Mouse (Mus musculus) layer of hippocampus, adult 9-10 months (tissue): Measurements from ENCODE around the gene Usp48.

ENCODE experiments used
- DNase-seq: peaks from one replicate; pipeline ENCODE4 v3.0.0; 2022; ENCODE audit warnings: low spot score

The Usp48 gene

GRCm38 (mm10) chr4:137687234-137687825, 93.8 kb downstream of the Usp48 start:
- no peak for DNase-seq

DNA sequence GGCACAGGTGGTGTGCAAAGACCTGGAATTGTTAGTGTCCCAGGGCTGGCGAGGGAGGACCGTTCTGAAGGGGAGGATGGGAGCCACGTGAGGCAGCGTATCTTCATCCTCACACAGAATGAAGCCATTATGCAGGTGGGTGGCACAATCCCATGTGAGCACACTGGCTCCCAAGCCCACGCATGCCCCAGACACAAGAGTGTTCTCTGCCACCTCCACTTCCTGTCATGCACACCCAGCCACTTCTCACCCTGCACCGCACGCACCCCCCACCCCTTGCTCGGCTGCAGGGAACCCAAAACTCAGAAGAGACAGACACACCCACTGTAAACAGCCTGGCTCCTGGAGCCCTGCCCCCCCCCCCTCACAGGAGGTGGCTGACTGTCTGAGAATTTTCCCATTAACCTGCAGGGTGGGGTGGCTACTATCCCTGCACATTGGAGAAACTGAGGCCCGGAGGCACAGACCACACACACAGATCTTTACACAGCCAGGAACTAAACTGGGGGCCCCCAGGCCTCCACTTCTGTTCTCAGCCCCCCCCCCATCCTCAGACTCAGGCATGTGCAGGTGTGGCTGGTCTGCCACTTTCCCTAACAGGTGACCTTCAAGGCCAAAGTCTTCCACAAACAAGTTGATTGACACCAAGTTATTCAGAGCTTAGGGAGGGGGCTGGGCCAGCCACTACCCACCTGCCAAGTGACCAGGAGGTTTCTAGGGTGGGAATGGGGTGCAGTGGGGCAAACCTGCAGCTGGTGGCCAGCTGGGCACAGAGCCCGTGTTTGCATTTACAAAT, 98.8 kb downstream of the Usp48 start:
- DNase-seq: no peak

GRCm38 (mm10) chr4:137695300-137695699, 101.7 kb downstream of the Usp48 start:
- DNase-seq: no peak

DNA sequence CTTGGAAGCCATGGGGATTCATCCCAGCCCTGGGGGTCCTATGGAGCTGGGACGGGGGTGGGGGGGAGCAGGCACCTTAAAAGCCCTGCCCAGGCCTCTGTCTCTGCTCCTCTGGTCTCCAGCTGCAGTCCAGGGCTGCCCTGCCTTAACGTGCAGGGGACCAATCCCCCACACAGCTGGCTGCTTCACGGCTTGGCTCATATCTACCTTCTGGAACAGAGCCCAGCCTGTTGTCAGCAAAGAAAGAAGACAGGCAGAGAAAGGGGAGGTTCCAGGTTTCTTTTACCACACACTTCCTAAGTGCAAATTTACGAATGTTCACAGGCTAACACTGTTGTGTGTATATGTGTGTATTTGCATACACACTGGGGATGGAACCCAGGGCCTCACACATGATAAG, 102.3 kb downstream of the Usp48 start:
- no peak for DNase-seq

- no peak for DNase-seq
Measured at GRCm38 (mm10) chr4:137697156-137697885, 103.8 kb downstream of the Usp48 start.

- DNase-seq: no peak
Measured at GRCm38 (mm10) chr4:137698076-137698985, 104.8 kb downstream of the Usp48 start.

- no peak for DNase-seq
Measured at GRCm38 (mm10) chr4:137699264-137700211, 106.0 kb downstream of the Usp48 start.

DNA sequence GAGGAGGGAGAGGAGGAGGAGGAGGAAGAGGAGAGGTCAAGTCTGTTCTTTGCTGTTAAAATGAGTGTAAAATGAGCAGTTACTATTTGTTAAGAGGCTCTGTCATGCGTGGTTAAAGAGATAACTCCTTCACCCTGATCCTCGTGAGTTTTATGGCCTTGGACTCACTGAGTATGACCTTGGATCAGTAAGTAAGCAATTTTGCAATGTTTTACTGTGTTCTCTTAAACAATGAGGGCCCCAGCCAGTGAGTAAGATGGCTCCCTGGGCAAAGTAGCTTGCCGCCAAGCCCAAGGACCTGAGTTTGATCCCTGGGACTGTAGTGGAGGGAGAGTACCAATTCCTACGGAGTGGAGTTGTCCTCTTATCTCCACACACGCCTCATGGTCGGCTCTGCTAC, 107.4 kb downstream of the Usp48 start:
- no peak for DNase-seq

- no peak for DNase-seq
Measured at GRCm38 (mm10) chr4:137703077-137703476, 109.5 kb downstream of the Usp48 start.

- no peak for DNase-seq
Measured at GRCm38 (mm10) chr4:137704561-137704960, 111.0 kb downstream of the Usp48 start.

GRCm38 (mm10) chr4:137705379-137705778, 111.8 kb downstream of the Usp48 start:
- no peak for DNase-seq

GRCm38 (mm10) chr4:137706510-137706909, 113.0 kb downstream of the Usp48 start:
- no peak for DNase-seq

- no peak for DNase-seq
Measured at GRCm38 (mm10) chr4:137707216-137707990, 113.8 kb downstream of the Usp48 start.
